Mouse (Mus musculus): ENCODE data around the gene Sytl3.

Sytl3 gene

DNA sequence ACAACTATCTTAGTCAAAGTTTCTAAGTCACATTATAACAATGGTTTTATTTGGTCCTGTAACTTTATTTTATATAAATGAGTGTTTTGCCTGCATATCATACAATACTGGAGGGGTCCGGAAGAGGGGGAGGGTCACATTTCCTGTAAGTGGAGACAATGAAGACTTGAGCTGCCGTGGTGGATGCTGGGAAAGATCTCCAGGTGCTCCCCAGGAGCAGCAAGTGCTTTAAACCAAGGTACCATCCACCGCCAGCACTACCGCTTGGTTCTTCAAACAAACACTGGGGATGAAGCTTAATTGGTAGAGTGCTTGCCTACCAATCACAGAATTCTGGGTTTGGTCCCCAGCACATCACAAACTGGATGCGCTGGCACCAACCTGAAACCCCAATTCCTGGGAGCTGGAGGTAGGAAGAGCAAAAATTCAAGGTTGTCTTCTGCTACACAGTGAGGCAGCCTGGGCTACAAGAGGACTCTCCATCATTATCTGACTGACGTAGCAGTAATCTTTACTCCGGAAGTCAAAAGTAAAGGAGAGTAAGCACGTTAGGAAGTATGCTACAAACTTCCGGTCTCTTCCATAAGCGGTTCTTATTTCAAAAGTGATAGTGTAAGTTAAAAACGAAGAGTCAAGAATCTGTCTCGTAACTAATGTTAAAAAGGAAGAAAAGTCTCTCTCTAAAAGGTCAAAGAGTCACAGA, 118.9 kb downstream of the Sytl3 start:
- Histone ChIP-seq H3K36me3 (ENCODE audit: control insufficient read depth, insufficient read depth, low read length, poor library complexity, severe bottlenecking) (peaks cover 4% of the 10 kb centered on the region), H3K27me3 (ENCODE audit: control insufficient read depth, insufficient read depth, low read length, poor library complexity, severe bottlenecking) (no peaks in the 10 kb centered on the region)
- DNase-seq (ENCODE audit: low read depth, low spot score): no peak

- DNase-seq (ENCODE audit: low read depth, low spot score): peak; percentile 94
- Histone ChIP-seq H3K36me3 (ENCODE audit: control insufficient read depth, insufficient read depth, low read length, poor library complexity, severe bottlenecking) (peaks cover 4% of the 10 kb centered on the region), H3K27me3 (ENCODE audit: control insufficient read depth, insufficient read depth, low read length, poor library complexity, severe bottlenecking) (no peaks in the 10 kb centered on the region)
Measured at GRCm38 (mm10) chr17:6778332-6778683, 119.4 kb downstream of the Sytl3 start.

GRCm38 (mm10) chr17:6778771-6779509, 120.0 kb downstream of the Sytl3 start:
- H3K27me3 ChIP-seq (ENCODE audit: control insufficient read depth, insufficient read depth, low read length, poor library complexity, severe bottlenecking): no peaks in the 10 kb centered on the region
- no peak for DNase-seq (ENCODE audit: low read depth, low spot score)

GRCm38 (mm10) chr17:6779632-6780031, 120.7 kb downstream of the Sytl3 start:
- no peak for DNase-seq (ENCODE audit: low read depth, low spot score)
- peaks cover under 1% of the 10 kb centered on the region; the same call in 1 of the 2 replicates for H3K36me3 ChIP-seq (ENCODE audit: control insufficient read depth, insufficient read depth, low read length, poor library complexity, severe bottlenecking)

More at GRCm38 (mm10) chr17:6778771-6779509, 120.0 kb downstream of the Sytl3 start:
- H3K36me3 ChIP-seq (ENCODE audit: control insufficient read depth, insufficient read depth, low read length, poor library complexity, severe bottlenecking): peaks cover 4% of the 10 kb centered on the region

GRCm38 (mm10) chr17:6780521-6781115, 121.7 kb downstream of the Sytl3 start:
- no peaks in the 10 kb centered on the region for H3K36me3 ChIP-seq (ENCODE audit: control insufficient read depth, insufficient read depth, low read length, poor library complexity, severe bottlenecking)
- no peaks in the 10 kb centered on the region for H3K27me3 ChIP-seq (ENCODE audit: control insufficient read depth, insufficient read depth, low read length, poor library complexity, severe bottlenecking)
- DNase-seq (ENCODE audit: low read depth, low spot score): peak; percentile 69

More at GRCm38 (mm10) chr17:6779632-6780031, 120.7 kb downstream of the Sytl3 start:
- no peaks in the 10 kb centered on the region for H3K27me3 ChIP-seq (ENCODE audit: control insufficient read depth, insufficient read depth, low read length, poor library complexity, severe bottlenecking)

DNA sequence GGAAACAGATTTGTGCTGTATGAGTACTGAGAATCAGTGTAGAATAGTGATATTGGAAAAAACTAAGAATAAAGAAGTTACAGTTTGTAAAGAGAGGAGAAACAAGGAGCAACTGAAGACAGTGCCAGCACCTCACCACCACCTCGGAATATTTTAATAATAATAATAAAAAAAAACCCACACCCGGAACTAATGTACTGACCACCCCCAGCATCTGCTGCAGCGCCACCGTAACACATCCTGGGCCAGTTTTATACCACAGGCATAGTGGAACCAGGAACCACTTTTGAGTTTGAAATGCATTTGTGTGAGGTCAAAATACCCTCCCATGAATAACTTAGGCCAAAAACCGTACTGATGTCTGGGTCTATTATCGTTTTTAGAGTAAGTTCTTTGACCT, 122.4 kb downstream of the Sytl3 start:
- peak; percentile 45 for DNase-seq (ENCODE audit: low read depth, low spot score)
- no peaks in the 10 kb centered on the region for H3K27me3 ChIP-seq (ENCODE audit: control insufficient read depth, insufficient read depth, low read length, poor library complexity, severe bottlenecking)
- H3K36me3 ChIP-seq (ENCODE audit: control insufficient read depth, insufficient read depth, low read length, poor library complexity, severe bottlenecking): no peaks in the 10 kb centered on the region

GRCm38 (mm10) chr17:6782033-6782526, 123.2 kb downstream of the Sytl3 start:
- no peaks in the 10 kb centered on the region for H3K36me3 ChIP-seq (ENCODE audit: control insufficient read depth, insufficient read depth, low read length, poor library complexity, severe bottlenecking)
- no peaks in the 10 kb centered on the region for H3K27me3 ChIP-seq (ENCODE audit: control insufficient read depth, insufficient read depth, low read length, poor library complexity, severe bottlenecking)
- no peak for DNase-seq (ENCODE audit: low read depth, low spot score)

DNA sequence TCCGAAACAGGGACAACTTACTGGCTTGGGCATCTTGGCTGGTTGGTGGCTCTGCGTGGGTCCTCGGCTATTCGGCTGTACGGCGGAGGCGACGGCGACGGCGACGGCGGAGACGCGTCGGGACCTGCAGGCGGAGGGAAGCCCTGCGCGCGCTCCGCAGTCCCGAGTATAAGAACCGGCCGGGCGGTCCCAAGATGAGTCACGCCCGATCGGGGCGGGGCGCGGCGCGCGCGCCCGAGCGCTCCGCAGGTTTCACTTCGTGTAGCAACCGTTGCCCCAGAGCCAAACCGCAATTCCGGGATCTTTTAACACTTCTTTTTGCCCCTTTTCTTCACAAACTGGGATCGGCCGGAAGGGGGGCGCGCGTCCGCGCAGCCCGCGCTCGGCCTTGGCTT, 123.7 kb downstream of the Sytl3 start, which contains the start of gene Ezr:
TSS of gene Ezr (minus strand) at position 174 of the 395 bp plus-strand sequence.
- Histone ChIP-seq H3K36me3 (ENCODE audit: control insufficient read depth, insufficient read depth, low read length, poor library complexity, severe bottlenecking) (no peaks in the 10 kb centered on the region), H3K27me3 (ENCODE audit: control insufficient read depth, insufficient read depth, low read length, poor library complexity, severe bottlenecking) (no peaks in the 10 kb centered on the region)
- peak; percentile 94 for DNase-seq (ENCODE audit: low read depth, low spot score)

DNA sequence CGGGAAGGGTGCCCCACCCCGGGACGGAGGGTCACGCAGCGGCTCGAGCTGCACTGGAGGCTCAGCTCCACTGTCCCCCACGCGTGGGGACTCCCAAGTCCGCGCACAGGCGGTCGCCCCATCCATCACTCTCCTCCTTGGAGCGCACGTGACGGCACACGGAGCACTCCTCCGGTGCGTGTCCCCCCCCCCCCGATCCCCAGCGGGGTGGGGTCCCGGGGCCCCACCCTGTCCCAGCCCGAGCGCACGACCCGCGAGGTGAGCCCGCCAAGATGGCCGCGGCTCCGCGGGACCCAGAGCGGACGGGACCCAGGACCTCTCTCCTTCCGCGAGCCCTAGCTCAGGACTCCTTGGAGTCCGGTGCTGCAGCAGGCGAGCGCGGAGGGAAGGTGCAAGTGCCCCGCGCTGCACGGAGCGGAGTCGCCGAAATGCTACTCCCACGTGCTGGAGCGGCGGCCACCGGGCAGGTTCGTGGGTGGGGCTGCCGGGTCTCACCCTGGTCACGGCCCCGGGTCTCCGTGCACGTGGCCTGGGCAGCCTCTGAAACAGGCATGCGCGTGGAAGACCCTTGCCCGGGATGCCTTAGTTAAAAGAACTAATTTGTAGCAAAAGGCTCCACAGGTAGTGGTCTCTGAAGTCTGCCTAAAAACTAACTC, 124.2 kb downstream of the Sytl3 start:
- Histone ChIP-seq H3K36me3 (ENCODE audit: control insufficient read depth, insufficient read depth, low read length, poor library complexity, severe bottlenecking) (no peaks in the 10 kb centered on the region), H3K27me3 (ENCODE audit: control insufficient read depth, insufficient read depth, low read length, poor library complexity, severe bottlenecking) (no peaks in the 10 kb centered on the region)
- peak; percentile 65 for DNase-seq (ENCODE audit: low read depth, low spot score)

GRCm38 (mm10) chr17:6783756-6784357, 125.0 kb downstream of the Sytl3 start:
- Histone ChIP-seq H3K27me3 (ENCODE audit: control insufficient read depth, insufficient read depth, low read length, poor library complexity, severe bottlenecking) (no peaks in the 10 kb centered on the region), H3K36me3 (ENCODE audit: control insufficient read depth, insufficient read depth, low read length, poor library complexity, severe bottlenecking) (no peaks in the 10 kb centered on the region)
- DNase-seq (ENCODE audit: low read depth, low spot score): no peak

- DNase-seq (ENCODE audit: low read depth, low spot score): no peak
- Histone ChIP-seq H3K27me3 (ENCODE audit: control insufficient read depth, insufficient read depth, low read length, poor library complexity, severe bottlenecking) (no peaks in the 10 kb centered on the region), H3K36me3 (ENCODE audit: control insufficient read depth, insufficient read depth, low read length, poor library complexity, severe bottlenecking) (no peaks in the 10 kb centered on the region)
Measured at GRCm38 (mm10) chr17:6787241-6787640, 128.3 kb downstream of the Sytl3 start.

Data from splenic B cell, adult 2 months (primary cell).